Mouse (Mus musculus) MEL (cell line): ENCODE measurements around the gene Erc1. TPM values are rescaled to one million over a fixed set of nuclear protein-coding genes. Genes with fewer than 3 reads are reported as not detected.

ENCODE experiments used
- DNase-seq: peaks from one replicate; pipeline ENCODE4 v3.0.0; 2011; ENCODE audit warnings: low read depth, low spot score
- H3K27ac ChIP-seq: 2 replicates; pipeline ENCODE4 v1.5.1; 2012; ENCODE audit warnings: low read depth, mild to moderate bottlenecking, control low read depth, low read length, moderate library complexity; ENCODE audit not compliant: control insufficient read depth
- H3K27me3 ChIP-seq, 2 experiments: fragments of 150-350 bp in 1 of 2; sonication (generic) in 1 of 2; 2 replicates each; pipeline ENCODE4 v1.6.1; 2012; ENCODE audit warnings: low read length in 2 of 2, mild to moderate bottlenecking in 2 of 2, improper control_type of control experiment in 1 of 2, moderate library complexity in 1 of 2; ENCODE audit not compliant: insufficient read depth in 2 of 2, control insufficient read depth in 1 of 2
- H3K36me3 ChIP-seq, 2 experiments: 2 replicates each; pipeline ENCODE4 v1.6.1; 2012 to 2014; ENCODE audit warnings: low read length in 2 of 2, improper control_type of control experiment in 1 of 2, inconsistent platforms in 1 of 2, mild to moderate bottlenecking in 1 of 2; ENCODE audit not compliant: insufficient read depth in 2 of 2, control insufficient read depth in 1 of 2
- H3K4me1 ChIP-seq, 2 experiments: fragments of 150-350 bp in 1 of 2; sonication (generic) in 1 of 2; 2 replicates each; pipeline ENCODE4 v1.6.1; 2012; ENCODE audit warnings: low read length in 2 of 2, improper control_type of control experiment in 1 of 2, mild to moderate bottlenecking in 1 of 2; ENCODE audit not compliant: insufficient read depth in 2 of 2, control insufficient read depth in 1 of 2
- H3K4me3 ChIP-seq, 2 experiments: fragments of 150-350 bp in 1 of 2; sonication (generic) in 1 of 2; 2 replicates each; pipeline ENCODE4 v1.5.1; 2012; ENCODE audit warnings: low read depth in 2 of 2, low read length in 2 of 2, mild to moderate bottlenecking in 2 of 2, moderate library complexity in 2 of 2, control low read depth in 1 of 2, improper control_type of control experiment in 1 of 2; ENCODE audit not compliant: control insufficient read depth in 1 of 2, insufficient read depth in 1 of 2
- H3K79me2 ChIP-seq: 2 replicates; pipeline ENCODE4 v1.6.1; 2012; ENCODE audit warnings: mild to moderate bottlenecking, low read length, moderate library complexity; ENCODE audit not compliant: control insufficient read depth, poor library complexity, insufficient read depth
- H3K9ac ChIP-seq: 2 replicates; pipeline ENCODE4 v1.6.1; 2012; ENCODE audit warnings: low read depth, mild to moderate bottlenecking, control low read depth, low read length, moderate library complexity; ENCODE audit not compliant: control insufficient read depth, poor library complexity, severe bottlenecking
- H3K9me3 ChIP-seq: fragments of 150-350 bp; sonication (generic); replicated peaks from 2 replicates; pipeline ENCODE4 v1.6.1; 2012; ENCODE audit warnings: mild to moderate bottlenecking, low read length, improper control_type of control experiment, moderate library complexity; ENCODE audit not compliant: insufficient read depth
- BHLHE40 ChIP-seq: IDR thresholded peaks from 2 replicates; pipeline ENCODE4 v1.6.1; 2012; ENCODE audit warnings: low read depth, mild to moderate bottlenecking, inconsistent platforms, low read length, improper control_type of control experiment, borderline replicate concordance
- CHD1 ChIP-seq: IDR thresholded peaks from 2 replicates; pipeline ENCODE4 v1.6.1; 2012; ENCODE audit warnings: low read depth, mild to moderate bottlenecking, inconsistent platforms, low read length, improper control_type of control experiment
- E2F4 ChIP-seq: IDR thresholded peaks from 2 replicates; pipeline ENCODE4 v1.6.1; 2011; ENCODE audit warnings: low read depth, low read length, improper control_type of control experiment, borderline replicate concordance
- ELF1 ChIP-seq: IDR thresholded peaks from 2 replicates; pipeline ENCODE4 v1.6.1; 2014; ENCODE audit warnings: low read depth, mild to moderate bottlenecking, inconsistent platforms, low read length, improper control_type of control experiment, moderate library complexity
- EP300 ChIP-seq, 2 experiments: IDR thresholded peaks; 2 replicates each; pipeline ENCODE4 v1.6.1; 2011; ENCODE audit warnings: improper control_type of control experiment in 2 of 2, low read length in 2 of 2, low read depth in 1 of 2, mild to moderate bottlenecking in 1 of 2
- GABPA ChIP-seq: IDR thresholded peaks from 2 replicates; pipeline ENCODE4 v1.6.1; 2012; ENCODE audit warnings: low read depth, mild to moderate bottlenecking, inconsistent platforms, low read length, improper control_type of control experiment, moderate library complexity
- GATA1 ChIP-seq: IDR thresholded peaks from 2 replicates; pipeline ENCODE4 v1.6.1; 2011; ENCODE audit warnings: low read depth, low read length, improper control_type of control experiment
- HCFC1 ChIP-seq: IDR thresholded peaks from 2 replicates; pipeline ENCODE4 v1.6.1; 2012; ENCODE audit warnings: low read depth, mild to moderate bottlenecking, inconsistent platforms, low read length, improper control_type of control experiment, moderate library complexity
- JUND ChIP-seq: IDR thresholded peaks from 2 replicates; pipeline ENCODE4 v1.6.1; 2011; ENCODE audit warnings: low read depth, mild to moderate bottlenecking, improper control_type of control experiment, low read length
- MAZ ChIP-seq: IDR thresholded peaks from 2 replicates; pipeline ENCODE4 v1.6.1; 2012; ENCODE audit warnings: low read depth, mild to moderate bottlenecking, inconsistent platforms, low read length, improper control_type of control experiment
- MEF2A ChIP-seq: IDR thresholded peaks from 2 replicates; pipeline ENCODE4 v1.6.1; 2014; ENCODE audit warnings: low read depth, mild to moderate bottlenecking, inconsistent platforms, low read length, improper control_type of control experiment; ENCODE audit not compliant: poor library complexity, insufficient replicate concordance, severe bottlenecking; ENCODE audit errors: extremely low read depth
- MYC ChIP-seq: IDR thresholded peaks from 2 replicates; pipeline ENCODE4 v1.6.1; 2011; ENCODE audit warnings: low read depth, mild to moderate bottlenecking, low read length, improper control_type of control experiment, moderate library complexity
- NELFE ChIP-seq: IDR thresholded peaks from 2 replicates; pipeline ENCODE4 v1.6.1; 2011; ENCODE audit warnings: low read depth, low read length, improper control_type of control experiment
- NRF1 ChIP-seq: IDR thresholded peaks from 2 replicates; pipeline ENCODE4 v1.6.1; 2014; ENCODE audit warnings: low read depth, mild to moderate bottlenecking, inconsistent platforms, low read length, improper control_type of control experiment, moderate library complexity; ENCODE audit not compliant: poor library complexity, insufficient read depth, severe bottlenecking
- POLR2A ChIP-seq, 2 experiments: IDR thresholded peaks; 2 replicates each; pipeline ENCODE4 v1.6.1; 2011 to 2012; ENCODE audit warnings: low read length in 2 of 2, mild to moderate bottlenecking in 2 of 2, control low read depth in 1 of 2, improper control_type of control experiment in 1 of 2, low read depth in 1 of 2, moderate library complexity in 1 of 2; ENCODE audit not compliant: control insufficient read depth in 1 of 2, insufficient read depth in 1 of 2, poor library complexity in 1 of 2
- RAD21 ChIP-seq: IDR thresholded peaks from 2 replicates; pipeline ENCODE4 v1.6.1; 2011; ENCODE audit warnings: mild to moderate bottlenecking, low read depth, low read length, improper control_type of control experiment
- RCOR1 ChIP-seq: IDR thresholded peaks from 2 replicates; pipeline ENCODE4 v1.6.1; 2012; ENCODE audit warnings: low read depth, mild to moderate bottlenecking, inconsistent platforms, low read length, improper control_type of control experiment
- SIN3A ChIP-seq: IDR thresholded peaks from 2 replicates; pipeline ENCODE4 v1.6.1; 2012; ENCODE audit warnings: low read length, improper control_type of control experiment, inconsistent platforms
- TAL1 ChIP-seq: IDR thresholded peaks from 2 replicates; pipeline ENCODE4 v1.6.1; 2012; ENCODE audit warnings: mild to moderate bottlenecking, inconsistent platforms, low read length, moderate library complexity, mixed read lengths
- TBP ChIP-seq: IDR thresholded peaks from 2 replicates; pipeline ENCODE4 v1.8.0; 2011; ENCODE audit warnings: low read depth, low read length, improper control_type of control experiment
- TCF12 ChIP-seq: IDR thresholded peaks from 2 replicates; pipeline ENCODE4 v1.6.1; 2014; ENCODE audit warnings: low read depth, mild to moderate bottlenecking, inconsistent platforms, low read length, improper control_type of control experiment, moderate library complexity
- UBTF ChIP-seq: IDR thresholded peaks from 2 replicates; pipeline ENCODE4 v1.6.1; 2012; ENCODE audit warnings: low read depth, mild to moderate bottlenecking, inconsistent platforms, low read length, improper control_type of control experiment, moderate library complexity, borderline replicate concordance; ENCODE audit not compliant: insufficient read depth
- ZC3H11A ChIP-seq: IDR thresholded peaks from 2 replicates; pipeline ENCODE4 v1.6.1; 2012; ENCODE audit warnings: low read depth, mild to moderate bottlenecking, inconsistent platforms, low read length, improper control_type of control experiment
- polyA plus RNA-seq, 2 experiments: library from polyadenylated mRNA; stranded (reverse) in 1 of 2; unstranded in 1 of 2; fragments of >175 nt in 1 of 2; fragments of >200 nt in 1 of 2; gene quantifications; 2 replicates each; pipeline versions ENCODE4 v1.2.1 to v1.2.4; 2012; ENCODE audit warnings: low replicate concordance in 2 of 2, low read depth in 1 of 2; ENCODE audit not compliant: insufficient read length in 2 of 2, insufficient read depth in 1 of 2, missing spikeins in 1 of 2
- total RNA-seq: library from RNA; depleted of rRNA; stranded (reverse); fragments of 300-350 nt; gene quantifications from 2 replicates; pipeline ENCODE4 v1.2.3, GENCODE M21; 2012

Gene Erc1
- total and polyA plus RNA-seq, 3 experiments: 3.8 to 79.9 (median 9.4) TPM

- no peaks in the 10 kb centered on the region for H3K4me1 ChIP-seq
- no peaks in the 10 kb centered on the region for H3K9me3 ChIP-seq
- no peak overlapping the region for H3K27ac ChIP-seq
- H3K4me3 ChIP-seq: no peak overlapping the region
- no peaks in the 10 kb centered on the region for H3K79me2 ChIP-seq
- no peaks in the 10 kb centered on the region; a peak in 2 of 4 replicates for H3K27me3 ChIP-seq
- no peaks in the 10 kb centered on the region for H3K36me3 ChIP-seq
- H3K9ac ChIP-seq: no peak overlapping the region
- DNase-seq: no peak
- TF ChIP-seq UBTF (no peak), E2F4 (no peak), GATA1 (no peak), NRF1 (no peak), HCFC1 (no peak), SIN3A (no peak), ELF1 (no peak), TCF12 (no peak), TBP (no peak), POLR2A (IDR thresholded peaks at IDR 0.05; ENCODE audit: control insufficient read depth in 1 of 2, insufficient read depth in 1 of 2, low read depth in 1 of 2, low read length in 2 of 2, poor library complexity in 1 of 2) (no peak), RAD21 (no peak), CHD1 (no peak), ZC3H11A (no peak), EP300 (IDR thresholded peaks at IDR 0.05; ENCODE audit: low read depth in 1 of 2, low read length in 2 of 2) (no peak), MAZ (no peak)
These were observed 303.5 kb downstream of the Erc1 start for GRCm38 (mm10) chr6:119544518-119544864.

GRCm38 (mm10) chr6:119543803-119544517, 304.0 kb downstream of the Erc1 start, which contains the start of gene Wnt5b:
Wnt5b (minus strand) TSS chr6:119544347.
- no peak for DNase-seq
- Histone ChIP-seq H3K27me3 (no peaks in the 10 kb centered on the region; a peak in 2 of 4 replicates), H3K9me3 (no peaks in the 10 kb centered on the region), H3K27ac (no peak within 1 kb of the TSS), H3K9ac (no peak within 1 kb of the TSS), H3K4me1 (no peaks in the 10 kb centered on the region), H3K36me3 (no peaks in the 10 kb centered on the region), H3K4me3 (no peak within 1 kb of the TSS), H3K79me2 (no peaks in the 10 kb centered on the region)
- no peak for TF ChIP-seq RAD21
- no peak for TF ChIP-seq BHLHE40
- TF ChIP-seq UBTF: no peak
- no peak for TF ChIP-seq GATA1
- TF ChIP-seq MEF2A: no peak
- TF ChIP-seq GABPA: no peak
- no peak for TF ChIP-seq E2F4
- no peak for TF ChIP-seq TCF12
- TF ChIP-seq NRF1: no peak
- TF ChIP-seq ZC3H11A: no peak
- TF ChIP-seq RCOR1: no peak
- TF ChIP-seq JUND: no peak
- TF ChIP-seq POLR2A (IDR thresholded peaks at IDR 0.05; ENCODE audit: control insufficient read depth in 1 of 2, insufficient read depth in 1 of 2, low read depth in 1 of 2, low read length in 2 of 2, poor library complexity in 1 of 2): no peak
- TF ChIP-seq NELFE: no peak
- no peak for TF ChIP-seq TAL1
- no peak for TF ChIP-seq MYC
- no peak for TF ChIP-seq TBP
